Mouse (Mus musculus) Muller cell, postnatal 12 days (primary cell): Measurements from ENCODE around the gene Tpcn1.

Experiments used
- DNase-seq: peaks from one replicate; pipeline ENCODE4 v3.0.0-alpha.2; 2015; ENCODE audit errors: inconsistent ontology term

Tpcn1 gene

DNA sequence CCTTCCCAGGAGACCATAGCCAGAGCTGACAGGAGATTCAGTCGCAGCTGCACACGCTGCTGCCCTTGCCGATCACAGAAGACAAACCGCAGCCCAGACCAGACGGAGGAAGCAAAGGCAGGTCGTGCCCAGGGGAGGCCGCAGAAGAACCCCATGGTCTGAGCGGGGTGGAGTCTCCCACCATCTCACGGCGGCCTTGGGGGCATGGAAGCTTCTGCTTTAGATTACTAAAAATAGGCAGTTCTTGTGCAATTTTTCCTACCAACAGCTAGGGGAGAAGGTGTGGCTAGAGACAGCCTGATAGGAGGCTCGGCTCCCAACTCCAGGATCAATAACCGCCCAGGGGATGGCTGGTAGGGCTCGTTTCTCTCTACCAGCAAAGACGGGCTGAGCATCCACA is 29.7 kb downstream of the Tpcn1 start:
- DNase-seq: no peak

DNA sequence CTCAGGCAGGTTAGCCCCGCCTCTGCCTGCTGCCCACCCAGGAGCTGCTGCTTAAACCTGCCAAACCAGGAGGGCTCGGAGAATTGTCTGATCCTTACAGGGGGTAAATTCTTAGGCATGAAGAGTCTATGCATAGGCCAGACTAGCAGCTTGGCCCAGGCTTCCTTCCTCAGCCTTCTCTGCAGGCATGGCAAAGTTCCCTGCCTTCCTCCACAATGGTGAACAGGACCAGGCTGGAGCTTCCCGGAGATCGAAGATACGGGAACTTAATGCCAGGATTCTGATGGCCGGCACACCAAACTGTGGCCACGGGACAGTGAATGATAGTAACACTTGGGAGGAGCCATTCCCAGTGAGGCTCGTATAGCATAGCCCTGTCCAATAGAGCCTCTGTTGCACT is 30.4 kb downstream of the Tpcn1 start:
- DNase-seq: no peak

- DNase-seq: no peak
Measured at GRCm38 (mm10) chr5:120555871-120556270, 32.6 kb downstream of the Tpcn1 start.

DNA sequence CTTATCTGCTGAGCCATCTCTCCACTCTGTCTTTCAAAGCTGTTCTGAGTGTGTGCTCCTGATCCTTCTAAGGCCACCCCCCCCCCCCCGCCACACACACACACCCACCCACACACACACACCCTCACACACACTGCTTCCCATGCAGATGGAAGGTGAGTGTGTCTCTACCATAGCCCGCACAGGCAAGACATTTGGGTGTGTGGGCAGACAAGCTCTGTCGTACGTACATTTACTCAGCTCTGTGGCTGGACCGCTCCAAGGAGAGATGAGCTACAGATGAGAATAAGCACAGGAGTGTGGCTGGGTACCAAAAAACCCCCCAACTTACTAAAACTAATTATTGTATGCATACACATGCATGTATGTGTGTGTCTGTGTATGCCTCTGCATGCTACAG is 37.8 kb downstream of the Tpcn1 start:
- no peak for DNase-seq

GRCm38 (mm10) chr5:120550137-120550536 is 38.3 kb downstream of the Tpcn1 start:
- DNase-seq: no peak

DNA sequence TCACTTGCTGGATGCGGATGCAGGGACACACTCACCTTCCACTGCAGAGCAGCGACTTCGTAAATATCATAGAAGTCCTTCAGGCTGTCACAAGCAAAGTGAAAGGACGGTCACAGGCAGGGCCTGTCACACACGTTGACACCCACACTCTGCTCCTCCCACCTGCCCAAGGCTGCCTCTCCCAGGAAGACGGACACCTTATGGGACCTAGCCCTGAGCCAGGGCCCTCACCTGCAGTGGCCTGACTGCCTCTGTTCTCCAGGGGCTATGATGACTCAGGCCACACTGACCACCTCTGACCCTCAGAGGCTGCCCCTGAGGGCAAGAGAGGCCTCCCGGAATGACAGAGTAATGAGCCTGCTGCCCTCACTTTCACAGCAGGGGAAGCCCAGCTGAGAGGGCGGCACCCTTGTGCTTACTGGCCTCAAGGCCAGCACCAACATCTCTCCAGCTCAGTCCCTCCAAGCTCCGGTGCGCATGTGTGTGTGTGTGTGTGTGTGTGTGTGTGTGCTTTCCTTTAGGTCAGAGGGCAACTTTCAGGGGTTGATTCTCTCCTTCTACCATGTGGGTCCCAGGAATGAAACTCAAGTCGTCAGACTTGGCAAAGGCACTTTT is 40.1 kb downstream of the Tpcn1 start:
- DNase-seq: no peak

DNA sequence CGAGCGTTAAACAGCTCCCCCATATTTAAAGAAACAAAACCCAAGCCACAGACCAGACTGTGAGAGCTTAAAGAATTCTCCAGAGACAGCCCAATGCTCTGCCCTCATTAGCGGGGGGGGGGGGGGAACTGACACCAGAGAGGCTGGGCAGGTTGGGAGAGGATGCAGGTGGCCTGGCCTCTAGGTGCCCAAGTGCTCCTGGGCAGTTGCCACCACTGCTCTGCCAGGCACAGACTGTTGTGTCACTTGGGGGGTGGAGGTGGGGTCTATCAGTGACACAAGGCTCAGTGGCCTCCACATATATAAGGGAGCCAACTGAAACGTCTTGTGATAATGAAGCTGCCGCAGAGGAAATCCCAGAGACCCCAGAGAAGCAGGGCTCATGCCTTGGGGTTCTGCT is 51.8 kb downstream of the Tpcn1 start:
- DNase-seq: no peak

DNA sequence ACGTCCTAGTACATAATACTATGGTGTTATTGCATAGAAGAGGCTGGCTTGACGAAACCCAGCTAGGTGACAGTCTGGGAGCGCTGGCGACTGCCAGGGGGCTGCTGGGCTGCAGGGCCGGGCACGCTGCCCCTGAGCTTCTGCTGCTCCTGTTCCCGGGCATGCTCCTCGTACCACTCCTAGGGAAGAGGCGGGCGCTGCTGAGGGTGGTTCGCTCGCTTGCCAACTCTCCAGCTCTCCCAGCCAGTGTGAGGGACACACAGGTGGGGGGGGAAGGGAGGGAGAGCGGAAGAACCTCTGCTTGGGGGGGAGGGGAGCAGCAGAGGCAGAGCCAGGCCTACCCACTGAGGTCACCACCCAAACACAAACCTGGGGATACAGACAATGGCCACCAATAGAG is 52.4 kb downstream of the Tpcn1 start:
- DNase-seq: no peak

DNA sequence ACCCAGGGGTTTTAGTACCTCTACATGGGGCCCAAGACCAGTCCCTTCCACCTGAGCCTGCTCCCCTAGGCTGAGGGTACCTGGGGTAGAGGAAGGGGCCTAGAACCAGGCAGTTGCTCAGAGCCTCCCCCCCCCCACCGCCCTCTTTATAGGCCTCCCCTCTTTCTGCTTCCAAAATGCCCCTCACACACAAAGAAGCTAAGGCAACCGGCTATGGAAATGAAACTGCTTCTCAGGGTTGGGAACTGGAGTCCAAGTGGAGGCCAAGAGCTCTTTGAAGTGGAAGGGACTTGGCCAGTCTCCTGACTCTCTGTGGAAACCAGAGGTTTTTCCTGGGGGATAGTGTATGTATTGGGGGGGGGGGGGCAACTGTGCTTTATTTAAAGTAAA is 53.8 kb downstream of the Tpcn1 start:
- DNase-seq: no peak

GRCm38 (mm10) chr5:120534071-120534685 is 54.3 kb downstream of the Tpcn1 start:
- DNase-seq: no peak

GRCm38 (mm10) chr5:120531631-120532030 is 56.8 kb downstream of the Tpcn1 start:
- DNase-seq: no peak

DNA sequence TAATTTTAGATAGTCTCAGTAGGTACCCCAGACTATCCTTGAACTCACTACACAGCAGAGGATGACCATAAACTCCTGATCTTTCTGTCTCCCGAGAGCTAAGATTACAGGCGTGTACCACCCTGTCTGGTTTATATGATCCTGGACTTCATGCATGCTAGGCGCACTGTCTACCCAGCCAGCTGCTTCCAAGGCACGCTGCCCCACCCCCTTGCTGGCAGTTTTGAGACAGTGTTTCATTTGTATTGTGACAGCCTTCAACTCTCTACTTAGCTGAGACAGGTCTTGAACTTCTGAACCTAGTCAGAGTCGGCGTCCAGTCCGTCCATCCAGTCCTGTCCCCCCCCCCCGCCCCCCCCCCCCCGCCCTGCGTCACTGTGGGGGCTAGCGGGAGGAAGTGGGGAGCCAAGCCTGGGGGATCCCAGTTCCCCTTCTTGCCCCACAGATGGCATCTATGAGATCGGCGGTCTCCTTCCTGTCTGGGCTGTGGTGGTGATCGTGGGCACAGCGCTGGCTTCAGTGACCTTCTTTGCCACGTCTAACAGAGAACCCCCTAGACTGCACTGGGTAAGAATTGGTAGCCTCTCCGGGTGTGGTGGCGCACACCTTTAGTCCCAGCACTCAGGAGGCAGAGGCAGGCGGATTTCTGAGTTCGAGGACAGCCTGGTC is 61.0 kb downstream of the Tpcn1 start:
- DNase-seq: no peak

GRCm38 (mm10) chr5:120526311-120526710 is 62.2 kb downstream of the Tpcn1 start:
- no peak for DNase-seq

DNA sequence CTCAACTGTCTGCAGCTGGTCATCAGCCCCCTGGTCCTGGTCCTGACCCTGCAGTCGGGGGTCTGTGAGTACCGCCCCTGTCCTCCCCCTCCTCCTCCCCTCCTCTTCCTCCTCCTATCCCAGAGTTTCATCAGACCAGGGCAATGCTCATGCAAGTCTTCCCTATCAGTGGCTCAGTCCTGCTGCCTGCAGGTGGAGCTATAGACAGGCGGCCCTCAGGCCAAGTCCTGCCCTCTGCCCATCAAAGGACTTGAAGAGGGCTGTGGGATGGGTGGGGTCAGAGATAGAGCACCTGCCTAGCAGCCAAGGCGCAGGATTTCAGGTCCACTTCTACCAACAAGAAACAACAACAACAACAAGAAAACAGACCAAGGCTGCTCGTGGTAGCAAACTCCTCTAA is 62.7 kb downstream of the Tpcn1 start:
- DNase-seq: no peak

GRCm38 (mm10) chr5:120524736-120525135 is 63.7 kb downstream of the Tpcn1 start:
- DNase-seq: no peak

GRCm38 (mm10) chr5:120522649-120523048 is 65.8 kb downstream of the Tpcn1 start:
- DNase-seq: no peak

- DNase-seq: peak; percentile 98
Measured at GRCm38 (mm10) chr5:120517552-120517951, 70.9 kb downstream of the Tpcn1 start.

DNA sequence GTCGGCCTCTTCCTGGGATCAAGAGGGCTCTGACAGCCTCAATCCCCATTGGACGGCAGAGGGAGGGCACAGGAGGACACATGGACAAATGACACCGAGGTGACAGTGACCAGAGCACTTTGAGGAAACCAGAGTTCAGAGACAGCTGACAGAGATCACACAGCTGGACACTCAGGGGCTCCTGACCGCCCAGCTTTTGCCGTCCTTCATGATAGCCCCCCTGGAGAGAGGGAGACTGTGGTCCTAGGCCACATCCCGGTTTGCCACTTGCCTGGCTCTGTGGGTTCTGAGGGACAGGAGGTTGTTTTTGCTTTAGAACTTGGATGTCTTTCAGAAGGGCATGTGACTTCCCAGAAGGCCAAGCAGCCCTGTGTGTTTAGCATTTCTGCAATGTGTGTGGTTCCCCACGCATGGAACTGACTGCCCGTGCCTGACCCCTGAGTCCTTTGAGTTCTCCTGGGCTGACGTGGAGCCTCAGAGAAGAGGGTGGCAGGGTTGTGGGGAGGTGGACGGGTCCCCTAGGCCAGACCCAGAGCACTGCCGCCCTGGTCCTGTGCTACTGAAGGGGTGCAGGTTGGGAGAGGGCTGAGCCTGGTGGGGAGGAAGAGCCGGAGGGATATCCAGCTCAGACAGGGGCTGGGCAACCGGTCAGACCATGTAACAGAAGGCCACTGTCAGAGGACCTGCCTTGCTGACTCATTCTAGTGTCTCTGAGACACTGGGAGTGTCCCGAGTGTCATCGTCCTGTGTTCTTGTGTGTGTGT is 72.1 kb downstream of the Tpcn1 start:
- peak; percentile 68 for DNase-seq

DNA sequence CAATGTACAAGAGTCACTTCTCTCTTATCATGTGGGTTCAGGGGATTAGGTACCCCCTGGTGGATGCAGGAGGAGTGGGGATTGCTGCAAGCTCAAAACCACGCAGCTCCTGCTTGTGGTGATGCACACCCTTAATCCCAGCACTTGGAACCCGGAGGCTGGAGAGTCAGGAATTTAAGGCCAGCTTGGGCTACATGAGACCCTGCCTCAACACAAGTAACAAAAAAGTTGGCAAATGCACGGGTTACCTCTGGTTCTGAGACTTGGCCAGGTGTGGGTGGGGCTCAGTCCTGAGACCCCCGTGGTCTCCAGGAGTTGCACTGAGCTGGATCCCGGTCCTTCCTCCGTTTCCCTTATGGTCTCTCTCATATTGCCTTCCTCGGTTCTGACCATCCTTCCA is 73.0 kb downstream of the Tpcn1 start:
- DNase-seq: no peak

DNA sequence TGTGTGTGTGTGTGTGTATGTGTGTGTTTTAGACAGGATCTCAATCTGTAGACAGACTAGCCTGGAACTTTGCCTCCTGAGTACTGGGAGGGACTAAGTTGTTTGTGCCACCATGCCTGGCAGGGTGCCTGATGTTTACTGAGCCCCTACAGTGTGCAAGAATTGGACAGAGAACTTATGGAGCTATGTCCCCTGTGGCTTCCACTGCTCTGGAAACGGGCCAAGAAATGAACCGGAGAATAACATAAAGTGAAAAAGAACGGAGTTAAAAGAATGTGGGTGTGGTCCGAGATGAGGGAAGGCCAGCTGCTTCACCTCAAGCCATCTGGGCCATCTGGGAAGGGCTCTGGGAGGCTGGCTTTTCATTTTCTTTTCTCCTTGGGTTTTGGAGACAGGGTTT is 73.7 kb downstream of the Tpcn1 start:
- DNase-seq: peak; percentile 63

DNA sequence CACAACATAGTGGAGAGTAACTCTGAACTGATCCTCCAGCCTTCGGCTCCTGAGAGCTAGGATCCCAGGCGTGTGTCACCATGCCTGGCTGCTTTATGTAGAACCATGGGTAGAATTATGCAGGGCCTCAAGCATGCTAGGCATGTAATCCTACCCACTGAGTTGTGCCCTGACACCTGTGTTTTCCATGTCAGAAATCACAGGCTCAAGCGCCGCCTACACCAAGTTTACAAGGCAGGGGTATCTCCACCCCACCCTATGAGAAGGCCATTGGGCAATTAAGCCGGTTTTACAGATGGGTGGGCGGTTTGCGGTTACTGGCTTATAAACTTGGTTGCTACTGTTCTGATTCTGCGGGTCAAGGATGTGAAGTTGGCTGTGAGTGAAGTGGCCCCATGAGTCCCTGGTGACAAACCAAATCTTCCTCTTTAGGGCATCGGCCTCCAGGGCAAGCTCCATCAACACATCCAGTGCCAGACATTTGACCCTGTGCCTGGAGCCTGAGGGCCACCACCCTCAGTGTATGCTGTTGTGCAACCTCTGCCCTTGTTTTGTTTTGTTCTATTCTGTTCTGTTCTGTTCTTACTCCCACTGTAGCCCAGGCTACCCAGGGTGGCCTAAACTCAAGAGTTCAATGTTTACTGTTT is 74.3 kb downstream of the Tpcn1 start:
- DNase-seq: peak; percentile 37

GRCm38 (mm10) chr5:120512911-120513555 is 75.4 kb downstream of the Tpcn1 start:
- DNase-seq: no peak
